Mouse (Mus musculus) ES-E14 (cell line): ENCODE data around the gene Tmem183a.

ENCODE experiments used
- CHD2 ChIP-seq: IDR thresholded peaks from 2 replicates; pipeline ENCODE4 v1.6.1; 2014; ENCODE audit warnings: mild to moderate bottlenecking, low read depth, low read length, inconsistent platforms
- HCFC1 ChIP-seq: IDR thresholded peaks from 2 replicates; pipeline ENCODE4 v1.6.1; 2012; ENCODE audit warnings: low read length, inconsistent platforms, borderline replicate concordance; ENCODE audit not compliant: insufficient read depth
- MAFK ChIP-seq: IDR thresholded peaks from 2 replicates; pipeline ENCODE4 v1.6.1; 2014; ENCODE audit warnings: mild to moderate bottlenecking, low read depth, low read length, inconsistent platforms; ENCODE audit not compliant: insufficient read depth
- ZC3H11A ChIP-seq: IDR thresholded peaks from 2 replicates; pipeline ENCODE4 v1.6.1; 2012; ENCODE audit warnings: low read depth, mild to moderate bottlenecking, inconsistent platforms, low read length, borderline replicate concordance
- ZNF384 ChIP-seq: IDR thresholded peaks from 2 replicates; pipeline ENCODE4 v1.6.1; 2012; ENCODE audit warnings: low read depth, low read length, inconsistent platforms

- TF ChIP-seq CHD2 (no peak), MAFK (no peak), ZNF384 (no peak), ZC3H11A (no peak), HCFC1 (no peak)
Observed at GRCm38 (mm10) chr1:134385176-134385575, 23.4 kb upstream of the Tmem183a start.
